Mouse (Mus musculus) midbrain, embryonic 14.5 days (tissue): ENCODE measurements at regions not wholly inside any gene's neighbourhood (a gene's known extent, or its start where the extent isn't known, plus 50 kb on each side); places are given as distances from the start of the nearest gene placed in this dataset.
"Not testable (repeated sequence)": the region's sequence is repeated elsewhere in the genome, so short reads cannot be mapped to it uniquely, and the experiment has no call there.

Experiments used
- ATAC-seq: fragments of 200-750 bp; cut with Nextera tagmentation; 2 replicates; pipeline ENCODE4 v1.8.0; 2017; ENCODE audit warnings: moderate number of reproducible peaks, moderate library complexity; ENCODE audit not compliant: low FRiP score, low TSS enrichment
- DNase-seq: peaks from one replicate; pipeline ENCODE4 v3.0.0-alpha.2; 2015
- H3K27ac ChIP-seq: fragments of 300-500 bp; sonication (generic); replicated peaks from 2 replicates; pipeline ENCODE4 v1.5.1; 2014; ENCODE audit warnings: mild to moderate bottlenecking, low read depth, low read length, moderate library complexity
- H3K27me3 ChIP-seq: fragments of 300-500 bp; sonication (generic); 2 replicates; pipeline ENCODE4 v1.6.1; 2014; ENCODE audit warnings: low read length, control low read depth, mixed read lengths; ENCODE audit not compliant: control insufficient read depth, insufficient read depth
- H3K36me3 ChIP-seq: fragments of 300-500 bp; sonication (generic); 2 replicates; pipeline ENCODE4 v1.6.1; 2014; ENCODE audit warnings: low read length, control low read depth; ENCODE audit not compliant: control insufficient read depth, insufficient read depth
- H3K4me1 ChIP-seq: fragments of 300-500 bp; sonication (generic); 2 replicates; pipeline ENCODE4 v1.6.1; 2014; ENCODE audit warnings: mild to moderate bottlenecking, antibody characterized with exemption, low read length, control low read depth; ENCODE audit not compliant: control insufficient read depth, insufficient read depth
- H3K4me2 ChIP-seq: fragments of 300-500 bp; sonication (generic); 2 replicates; pipeline ENCODE4 v1.6.1; 2014; ENCODE audit warnings: mild to moderate bottlenecking, low read length, moderate library complexity
- H3K4me3 ChIP-seq: fragments of 300-500 bp; sonication (generic); replicated peaks from 2 replicates; pipeline ENCODE4 v1.5.1; 2014; ENCODE audit warnings: low read depth, low read length
- H3K9ac ChIP-seq: fragments of 300-500 bp; sonication (generic); replicated peaks from 2 replicates; pipeline ENCODE4 v1.6.1; 2014; ENCODE audit warnings: mild to moderate bottlenecking, low read length, moderate library complexity
- H3K9me3 ChIP-seq: fragments of 300-500 bp; sonication (generic); 2 replicates; pipeline ENCODE4 v1.6.1; 2016; ENCODE audit warnings: low read length, control low read depth, mixed read lengths; ENCODE audit not compliant: control insufficient read depth
- WGBS: fragments of 180-500 bp; shearing (Covaris S2); extraction: QIAGEN DNeasy Blood & Tissue Kit; methylation state at CpG from one replicate; pipeline ENCODE4 v1.1.7; 2014; 5-methylcytosine and 5-hydroxymethylcytosine counted together

- ATAC-seq, result no peak
- 43% methylated on average over 6 of the region's 6 CpGs for WGBS
Measured at GRCm38 (mm10) chr7:137576251-137576650, 138.8 kb downstream of the Glrx3 start.

DNA sequence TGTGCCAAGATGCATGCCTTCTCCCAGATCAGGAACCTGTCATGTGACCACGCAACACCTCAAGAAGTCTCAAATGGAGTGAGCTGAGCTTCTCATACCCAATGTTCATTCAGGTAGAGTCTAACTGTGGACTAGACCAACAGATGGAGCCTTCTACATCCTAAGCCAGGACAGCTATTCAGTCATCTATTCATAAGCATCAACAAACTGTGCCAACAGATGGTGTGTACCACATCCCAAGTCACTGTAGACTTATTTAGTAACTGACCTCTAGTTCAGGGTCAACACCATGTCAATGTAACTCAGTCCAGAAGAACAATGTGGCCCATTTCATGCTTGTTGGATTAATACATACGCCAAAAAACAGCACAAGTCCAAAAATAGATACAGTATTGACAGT, 146.1 kb downstream of the Glrx3 start:
- Histone ChIP-seq H3K36me3 (no peaks in the 10 kb centered on the region), H3K9ac (no peak overlapping the region), H3K4me3 (no peak overlapping the region), H3K27me3 (no peaks in the 10 kb centered on the region), H3K4me1 (no peaks in the 10 kb centered on the region), H3K27ac (no peak overlapping the region), H3K4me2 (no peak overlapping the region), H3K9me3 (no peaks in the 10 kb centered on the region)
- WGBS, result 86% methylated on average over 2 of the region's 2 CpGs
- ATAC-seq (no peak), DNase-seq (no peak)

More at GRCm38 (mm10) chr7:137576251-137576650, 138.8 kb downstream of the Glrx3 start:
- Histone ChIP-seq H3K27me3 (no peaks in the 10 kb centered on the region), H3K4me3 (no peak overlapping the region), H3K4me1 (no peaks in the 10 kb centered on the region), H3K36me3 (no peaks in the 10 kb centered on the region), H3K9me3 (no peaks in the 10 kb centered on the region), H3K27ac (no peak overlapping the region), H3K4me2 (no peak overlapping the region), H3K9ac (no peak overlapping the region)
- DNase-seq, result no peak

GRCm38 (mm10) chr7:137584916-137585315, 147.5 kb downstream of the Glrx3 start:
- not testable (repeated sequence) for H3K4me1 ChIP-seq, H3K27me3 ChIP-seq, H3K9me3 ChIP-seq, H3K36me3 ChIP-seq, H3K4me2 ChIP-seq, H3K27ac ChIP-seq, ATAC-seq, DNase-seq, H3K9ac ChIP-seq, H3K4me3 ChIP-seq
- WGBS, result 90% methylated on average over 4 of the region's 4 CpGs

- ATAC-seq (no peak), DNase-seq (no peak)
- no peaks in the 10 kb centered on the region for H3K36me3 ChIP-seq
- H3K4me3 ChIP-seq, result no peak overlapping the region
- no peaks in the 10 kb centered on the region for H3K4me1 ChIP-seq
- no peaks in the 10 kb centered on the region; the same call in 1 of the 2 replicates for H3K27me3 ChIP-seq
- no peak overlapping the region for H3K27ac ChIP-seq
- no peak overlapping the region for H3K4me2 ChIP-seq
- H3K9ac ChIP-seq, result no peak overlapping the region
- 72% methylated on average over 8 of the region's 8 CpGs for WGBS
- H3K9me3 ChIP-seq, result no peaks in the 10 kb centered on the region
Measured at GRCm38 (mm10) chr7:137593570-137593969, 156.2 kb downstream of the Glrx3 start.

GRCm38 (mm10) chr7:137595567-137595966, 158.2 kb downstream of the Glrx3 start:
- Histone ChIP-seq H3K9me3 (no peaks in the 10 kb centered on the region), H3K4me1 (no peaks in the 10 kb centered on the region)
- DNase-seq, result no peak

DNA sequence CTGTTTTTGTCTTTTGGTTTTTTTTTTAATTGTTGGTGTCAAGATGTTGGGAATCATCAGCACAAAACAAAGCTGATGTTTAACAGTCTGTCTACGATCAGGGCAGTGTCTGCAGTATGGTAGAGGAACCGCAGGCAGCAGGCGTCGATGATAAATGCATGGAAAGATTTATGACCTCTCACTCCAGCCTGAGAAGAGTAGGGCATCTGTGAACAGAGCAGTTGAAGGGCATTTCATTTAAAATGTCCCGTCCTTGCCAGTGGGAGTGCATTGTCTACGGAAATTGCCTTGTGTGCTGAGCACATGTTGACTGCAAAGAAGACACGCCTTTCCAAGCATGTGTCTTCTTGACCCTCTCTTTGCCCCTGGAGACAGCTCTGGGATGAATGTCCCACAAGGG, 158.7 kb downstream of the Glrx3 start:
- H3K4me2 ChIP-seq, result no peak overlapping the region
- H3K4me3 ChIP-seq, result no peak overlapping the region
- H3K27ac ChIP-seq, result no peak overlapping the region
- no peaks in the 10 kb centered on the region for H3K4me1 ChIP-seq
- no peak overlapping the region for H3K9ac ChIP-seq
- WGBS, result 87% methylated on average over 7 of the region's 7 CpGs
- H3K36me3 ChIP-seq, result no peaks in the 10 kb centered on the region
- no peaks in the 10 kb centered on the region; the same call in 1 of the 2 replicates for H3K27me3 ChIP-seq
- no peaks in the 10 kb centered on the region for H3K9me3 ChIP-seq
- no peak for DNase-seq
- no peak for ATAC-seq

More at GRCm38 (mm10) chr7:137595567-137595966, 158.2 kb downstream of the Glrx3 start:
- 83% methylated on average over 4 of the region's 4 CpGs for WGBS
- H3K4me3 ChIP-seq, result no peak overlapping the region
- no peak overlapping the region for H3K9ac ChIP-seq
- no peaks in the 10 kb centered on the region; the same call in 1 of the 2 replicates for H3K27me3 ChIP-seq
- H3K4me2 ChIP-seq, result no peak overlapping the region
- no peak for ATAC-seq
- H3K36me3 ChIP-seq, result no peaks in the 10 kb centered on the region
- no peak overlapping the region for H3K27ac ChIP-seq

- peak; percentile 92 for DNase-seq
- no peak overlapping the region for H3K9ac ChIP-seq
- no peaks in the 10 kb centered on the region for H3K4me1 ChIP-seq
- H3K9me3 ChIP-seq, result no peaks in the 10 kb centered on the region
- no peaks in the 10 kb centered on the region for H3K27me3 ChIP-seq
- ATAC-seq, result no peak
- no peaks in the 10 kb centered on the region for H3K36me3 ChIP-seq
- no peak overlapping the region for H3K4me3 ChIP-seq
- H3K27ac ChIP-seq, result no peak overlapping the region
- 7% methylated on average over 8 of the region's 8 CpGs for WGBS
- H3K4me2 ChIP-seq, result no peak overlapping the region
Measured at GRCm38 (mm10) chr7:137603039-137603438, 165.6 kb downstream of the Glrx3 start.

GRCm38 (mm10) chr7:137609752-137610151, 172.3 kb downstream of the Glrx3 start:
- 79% methylated on average over 6 of the region's 6 CpGs for WGBS

DNA sequence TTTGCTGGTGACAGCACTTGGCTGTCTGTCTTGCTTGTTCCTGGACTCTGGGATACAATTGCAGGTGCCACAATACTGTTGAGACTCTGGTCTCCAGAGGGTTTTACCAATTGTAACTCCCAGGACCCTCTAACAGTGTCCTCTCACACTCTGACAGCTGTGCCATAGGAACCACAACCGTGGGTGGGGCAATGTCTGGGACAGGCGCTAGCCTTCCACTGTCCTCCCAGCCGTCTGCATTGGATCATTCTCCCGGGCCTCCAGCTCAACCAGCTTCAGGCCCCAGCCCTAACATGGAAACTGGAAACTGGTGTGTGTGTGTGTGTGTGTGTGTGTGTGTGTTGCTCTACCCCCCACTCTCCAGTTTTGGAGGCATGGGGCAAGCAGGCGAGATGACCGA, 173.9 kb downstream of the Glrx3 start:
- no peaks in the 10 kb centered on the region for H3K9me3 ChIP-seq
- no peaks in the 10 kb centered on the region for H3K4me1 ChIP-seq
- WGBS, result 65% methylated on average over 6 of the region's 6 CpGs
- no peak overlapping the region for H3K4me3 ChIP-seq
- no peak overlapping the region for H3K4me2 ChIP-seq
- H3K36me3 ChIP-seq, result no peaks in the 10 kb centered on the region
- no peaks in the 10 kb centered on the region for H3K27me3 ChIP-seq
- DNase-seq, result no peak
- no peak for ATAC-seq
- no peak overlapping the region for H3K27ac ChIP-seq
- no peak overlapping the region for H3K9ac ChIP-seq

More at GRCm38 (mm10) chr7:137609752-137610151, 172.3 kb downstream of the Glrx3 start:
- Histone ChIP-seq H3K36me3 (no peaks in the 10 kb centered on the region), H3K4me1 (no peaks in the 10 kb centered on the region), H3K4me3 (no peak overlapping the region), H3K9ac (no peak overlapping the region), H3K27me3 (no peaks in the 10 kb centered on the region), H3K27ac (no peak overlapping the region), H3K9me3 (no peaks in the 10 kb centered on the region), H3K4me2 (no peak overlapping the region)
- DNase-seq, result no peak
- ATAC-seq, result no peak
